Mouse (Mus musculus) cerebellum, postnatal 14 days (tissue): ENCODE measurements around the gene Il12rb1.

Source experiments
- DNase-seq, 2 experiments: peaks; one replicate each; pipeline ENCODE4 v3.0.0; 2021; ENCODE audit warnings: mixed read lengths in 2 of 2

Il12rb1 gene

GRCm38 (mm10) chr8:70833018-70833482, 24.8 kb downstream of the Il12rb1 start:
- no peak for DNase-seq

DNA sequence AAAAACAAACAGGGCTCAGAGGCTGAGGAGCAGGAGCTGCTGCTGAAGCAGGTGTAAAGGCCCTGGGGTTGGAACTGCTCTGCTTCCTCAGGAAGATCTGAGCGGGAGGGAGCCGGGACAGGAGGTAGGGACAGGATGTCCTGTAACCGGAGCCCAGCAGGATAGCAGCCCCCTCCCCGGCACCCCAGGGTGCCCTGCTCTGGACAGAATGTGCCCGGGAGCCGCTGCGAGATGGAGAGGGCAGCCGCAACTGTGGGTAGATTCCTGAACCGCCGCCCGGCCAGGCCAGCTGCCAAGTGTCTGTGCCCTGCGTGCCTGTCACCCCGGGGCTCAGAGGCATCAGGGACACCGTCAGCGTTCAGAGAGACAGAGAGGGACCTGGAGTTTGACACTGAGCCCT, 25.3 kb downstream of the Il12rb1 start:
- DNase-seq, result peak; percentile 53 to 70

GRCm38 (mm10) chr8:70834071-70834470, 25.8 kb downstream of the Il12rb1 start:
- no peak for DNase-seq

DNA sequence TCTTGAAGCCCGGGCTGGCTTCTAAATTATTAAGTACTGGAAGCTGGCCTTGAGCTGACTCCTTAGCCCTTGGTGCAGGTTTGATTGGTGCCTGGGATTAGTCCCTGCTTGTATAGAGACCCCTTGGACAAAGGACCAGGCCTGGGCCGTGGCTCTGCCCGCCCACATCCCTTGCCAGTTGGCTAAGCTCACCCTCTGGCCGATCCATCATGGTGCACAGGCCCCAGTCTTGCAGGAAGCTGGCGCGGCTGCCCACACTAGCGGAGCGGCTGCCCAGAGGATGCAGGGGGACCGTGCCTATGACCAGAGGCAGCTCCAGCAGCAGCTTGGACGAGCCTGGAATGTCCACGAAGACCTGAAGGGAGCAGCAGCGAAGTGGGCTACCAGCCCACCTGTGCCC, 28.4 kb downstream of the Il12rb1 start:
- peak; percentile 37 to 45 for DNase-seq

DNA sequence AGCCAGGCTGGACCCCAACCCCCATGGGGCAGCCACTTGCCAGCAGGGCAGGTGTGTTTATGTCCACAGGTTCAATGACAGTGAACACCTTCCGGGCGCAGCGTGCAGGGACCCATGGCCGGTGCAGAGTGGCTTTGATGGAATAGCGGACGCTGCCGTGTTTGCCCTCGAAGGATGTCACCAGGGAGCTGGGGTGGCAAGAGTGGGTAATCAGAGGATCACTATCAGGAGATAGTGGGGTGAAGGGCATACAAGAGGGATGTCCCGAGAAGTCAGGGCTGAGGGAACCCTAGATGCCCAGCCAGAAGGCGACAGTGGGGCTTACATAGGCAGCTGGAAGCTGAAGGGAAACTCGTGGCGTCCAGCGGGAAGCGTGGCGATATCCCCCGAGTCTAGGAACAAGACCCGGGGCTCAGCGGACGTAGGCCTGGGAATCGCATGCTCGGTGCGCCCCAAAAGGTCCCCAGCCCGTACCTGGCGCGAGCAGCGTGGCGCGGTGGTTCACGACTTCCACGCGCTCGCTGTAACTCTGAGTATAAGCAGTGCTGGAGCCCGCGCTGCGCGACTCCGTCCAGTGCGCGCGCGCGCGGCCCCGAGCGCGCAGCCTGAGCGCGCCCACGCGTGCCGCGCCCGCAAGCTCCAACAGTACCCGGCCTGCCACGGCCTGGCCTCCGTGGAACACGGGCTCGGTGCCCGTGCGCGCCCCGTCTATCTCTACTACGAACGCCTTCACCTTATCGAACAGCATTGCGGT, 30.6 kb downstream of the Il12rb1 start:
- DNase-seq, result peak; percentile 42 to 50

DNA sequence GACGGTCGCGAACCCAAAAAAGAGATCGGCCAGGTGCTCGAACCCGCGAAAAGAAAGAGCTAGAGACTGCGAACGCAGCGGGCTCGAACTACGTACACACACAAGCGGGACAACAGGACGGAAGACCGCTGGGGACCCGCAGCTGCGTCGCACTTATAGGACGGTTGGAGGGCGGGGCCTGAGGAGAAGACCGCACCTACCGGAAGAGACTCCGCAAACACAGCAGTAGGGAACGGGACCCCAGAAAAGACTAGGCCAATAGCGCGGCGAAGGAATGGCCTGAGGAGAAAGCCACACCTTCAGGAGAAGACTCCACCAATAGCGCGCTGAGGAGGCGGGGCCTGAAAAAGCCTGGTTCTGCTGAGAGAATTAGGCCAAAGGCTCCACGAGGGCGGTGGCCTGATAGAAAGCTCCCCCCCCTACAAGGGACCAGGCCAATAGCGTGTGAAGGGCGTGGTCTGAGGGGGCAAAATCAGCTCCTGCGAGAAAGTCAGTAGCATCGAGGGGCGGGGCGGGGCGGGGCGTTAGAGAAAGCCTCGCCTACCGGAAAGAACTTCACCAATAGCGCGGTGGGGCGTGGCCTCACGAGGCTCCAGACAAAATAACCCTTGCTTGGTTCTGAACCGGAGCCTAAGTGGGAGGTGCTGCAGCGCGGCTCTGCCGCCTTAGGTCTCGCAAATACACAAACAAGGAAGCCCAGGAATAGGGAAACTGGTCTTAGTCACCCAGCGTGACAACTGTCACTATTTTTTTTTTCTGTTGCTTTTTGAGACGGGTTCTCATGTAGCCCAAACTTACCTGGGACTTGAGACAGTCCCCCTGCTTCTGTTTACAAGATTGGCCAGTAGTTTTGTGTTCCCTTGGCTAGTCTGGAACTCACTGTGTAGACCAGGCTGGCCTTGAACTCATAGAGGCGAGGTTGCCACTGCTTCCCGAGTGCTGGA, 31.4 kb downstream of the Il12rb1 start, which contains the start of gene Arrdc2:
Gene Arrdc2 (minus strand): TSS at position 313 of the 944 bp plus-strand sequence.
- peak; percentile 98 for DNase-seq

GRCm38 (mm10) chr8:70840590-70840989, 32.3 kb downstream of the Il12rb1 start:
- DNase-seq, result peak in 1 of 2 experiments; percentile 27

DNA sequence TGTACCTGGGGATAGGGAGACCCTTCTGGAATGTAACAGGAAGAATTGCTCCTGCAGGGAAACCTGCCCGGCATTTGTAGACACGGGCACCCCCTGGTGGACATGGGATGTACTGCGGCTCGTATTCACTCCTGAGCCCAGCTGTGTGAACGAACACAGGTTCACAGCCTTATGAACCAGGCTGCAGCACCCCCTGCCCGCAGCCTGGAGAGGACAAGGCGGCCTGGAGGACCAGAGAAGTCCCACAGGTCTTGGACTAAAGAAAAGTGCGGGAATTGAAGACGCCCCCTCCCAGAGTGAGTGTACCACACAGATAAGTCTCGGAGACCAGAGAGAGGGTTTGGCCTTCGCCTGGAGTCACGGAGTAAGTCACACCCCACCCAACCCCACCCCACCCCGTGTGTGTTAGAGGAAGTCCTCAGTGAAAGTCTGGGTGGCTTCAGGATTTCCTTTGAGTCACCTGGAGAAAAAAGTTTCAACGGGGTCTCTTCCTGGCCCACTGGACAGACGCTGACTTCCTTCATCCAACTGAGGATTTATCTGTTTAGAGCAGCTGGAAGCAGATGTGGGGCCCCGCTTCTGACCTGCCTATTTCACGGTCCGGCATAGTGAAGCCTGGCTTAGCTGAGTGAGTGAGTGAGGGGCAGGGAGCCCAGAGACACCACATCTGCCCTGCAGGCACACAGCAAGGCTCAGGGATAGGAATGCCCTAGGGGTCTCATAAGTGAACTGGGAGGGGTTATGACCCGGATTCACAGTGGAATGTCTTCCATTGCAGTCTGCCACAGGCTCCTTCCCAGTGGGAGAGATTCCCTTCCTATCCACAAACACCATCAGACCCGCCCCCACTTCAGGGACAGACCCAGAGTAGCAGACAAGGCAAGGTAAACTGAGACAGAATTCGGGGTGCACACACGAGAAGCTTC, 33.2 kb downstream of the Il12rb1 start:
- peak; percentile 95 to 97 for DNase-seq

DNA sequence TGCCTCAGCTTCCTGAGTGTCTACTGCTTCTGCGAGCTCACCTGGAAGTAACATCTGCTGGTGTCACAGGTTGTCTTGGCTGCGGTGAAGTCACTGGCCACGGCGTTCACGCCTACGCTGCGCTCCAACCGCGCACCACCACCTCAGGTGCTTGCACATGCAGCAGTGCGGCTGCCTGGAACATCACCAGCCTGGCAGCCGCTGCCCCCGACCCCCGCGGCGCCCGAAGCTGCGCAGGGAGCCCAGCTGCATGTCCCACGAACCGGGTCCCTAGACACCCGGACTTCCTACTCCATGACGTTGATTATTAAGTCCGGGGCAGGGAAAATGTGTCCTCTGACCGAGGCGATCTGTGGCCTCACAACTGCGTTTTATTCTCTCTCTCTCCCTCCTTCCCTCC, 34.2 kb downstream of the Il12rb1 start:
- no peak for DNase-seq

- no peak for DNase-seq
Observed at GRCm38 (mm10) chr8:70843214-70843773, 35.0 kb downstream of the Il12rb1 start.

DNA sequence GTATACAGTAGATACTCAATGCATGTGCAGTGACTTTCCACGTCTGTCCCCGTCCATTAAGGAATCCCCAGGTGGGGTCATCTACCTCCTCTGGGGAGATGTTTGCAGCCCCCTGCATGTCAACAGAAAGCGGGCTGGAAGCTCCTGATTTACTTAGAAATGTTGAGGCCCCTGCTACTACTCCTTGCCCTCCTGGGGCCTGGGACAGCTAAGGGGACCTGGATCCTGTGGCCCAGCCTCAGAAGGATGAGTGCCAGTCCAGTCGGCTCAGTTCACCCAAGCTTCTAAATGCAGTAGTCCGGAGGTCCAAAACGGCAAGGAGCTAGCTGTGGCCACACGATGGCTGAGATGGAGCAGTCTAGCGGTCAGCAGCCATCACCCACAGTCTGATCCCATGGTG, 35.7 kb downstream of the Il12rb1 start:
- no peak for DNase-seq

GRCm38 (mm10) chr8:70844523-70844922, 36.3 kb downstream of the Il12rb1 start:
- DNase-seq, result peak; percentile 92 to 96

DNA sequence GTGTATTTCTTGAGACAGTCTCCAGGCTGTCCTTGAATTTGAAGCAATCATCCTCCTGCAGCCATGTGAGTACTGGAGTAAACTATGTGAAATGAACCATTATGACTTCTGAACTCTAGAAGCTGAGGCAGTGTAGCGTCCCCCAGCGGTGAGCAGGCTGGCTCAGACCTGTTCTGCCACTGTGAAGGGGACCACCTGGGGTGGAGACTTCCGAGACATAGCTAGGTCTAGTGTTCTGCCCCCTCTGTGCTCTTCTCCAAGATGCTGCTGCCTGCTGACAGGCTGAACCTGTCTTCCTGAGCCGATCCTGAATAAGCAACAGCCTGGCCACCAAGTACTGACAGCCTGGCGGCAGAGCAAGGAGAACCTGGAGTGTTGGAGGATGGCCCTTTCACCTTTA, 36.9 kb downstream of the Il12rb1 start:
- DNase-seq, result peak in 1 of 2 experiments; percentile 37

GRCm38 (mm10) chr8:70846371-70847154, 38.3 kb downstream of the Il12rb1 start:
- no peak for DNase-seq

DNA sequence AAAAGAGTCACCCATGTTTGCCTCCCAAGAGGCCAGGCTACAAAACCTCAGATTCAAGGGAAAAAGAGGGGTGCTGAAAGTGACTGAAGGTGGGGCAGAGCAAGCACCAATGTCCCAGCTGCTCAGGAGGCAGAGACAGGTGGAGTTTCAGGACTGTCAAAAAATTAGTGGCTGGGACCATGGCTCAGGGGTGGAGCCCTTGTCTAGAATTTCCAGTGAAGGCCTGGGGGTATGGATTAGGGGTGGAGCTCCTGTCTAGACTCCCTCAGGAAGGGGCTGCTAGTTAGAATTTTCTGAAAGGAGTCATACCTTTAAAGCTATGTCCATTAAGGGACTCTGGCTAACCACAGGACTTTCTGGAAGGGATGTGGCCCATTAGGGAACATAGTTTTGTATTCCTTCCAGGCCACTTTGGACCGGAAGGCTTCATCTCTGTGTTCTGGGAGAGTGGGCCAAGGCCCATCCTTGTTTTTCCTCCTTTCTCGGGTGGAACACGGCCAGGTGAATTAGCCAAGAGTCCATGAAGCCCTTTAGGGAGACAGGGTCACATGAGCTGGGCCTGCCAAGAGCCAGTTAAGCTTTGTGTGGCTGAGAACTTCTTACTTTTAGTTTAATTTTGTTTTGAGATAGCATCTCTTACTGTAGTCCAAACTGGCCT, 41.2 kb downstream of the Il12rb1 start:
- DNase-seq, result no peak

- DNase-seq, result no peak
Observed at GRCm38 (mm10) chr8:70850132-70850845, 42.0 kb downstream of the Il12rb1 start.

DNA sequence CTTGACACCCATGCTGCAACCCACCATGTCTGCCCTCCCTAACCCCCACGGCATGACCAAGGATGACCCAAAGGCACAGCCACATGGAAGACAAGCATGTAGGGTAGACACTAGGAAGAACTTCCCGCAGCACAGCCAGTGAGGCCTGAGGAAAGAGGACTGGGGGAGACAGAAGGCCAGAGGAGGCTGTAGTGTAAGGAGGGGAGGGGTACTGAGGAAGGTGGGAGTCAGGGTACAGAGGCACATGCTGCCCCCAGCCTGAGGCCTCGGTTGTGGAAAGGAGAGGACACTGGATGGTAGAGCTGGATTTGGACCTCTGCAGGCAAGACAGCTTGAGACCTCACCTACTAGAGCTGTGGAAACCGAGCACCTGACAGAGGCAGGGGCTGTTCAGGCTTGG, 42.7 kb downstream of the Il12rb1 start:
- no peak for DNase-seq

DNA sequence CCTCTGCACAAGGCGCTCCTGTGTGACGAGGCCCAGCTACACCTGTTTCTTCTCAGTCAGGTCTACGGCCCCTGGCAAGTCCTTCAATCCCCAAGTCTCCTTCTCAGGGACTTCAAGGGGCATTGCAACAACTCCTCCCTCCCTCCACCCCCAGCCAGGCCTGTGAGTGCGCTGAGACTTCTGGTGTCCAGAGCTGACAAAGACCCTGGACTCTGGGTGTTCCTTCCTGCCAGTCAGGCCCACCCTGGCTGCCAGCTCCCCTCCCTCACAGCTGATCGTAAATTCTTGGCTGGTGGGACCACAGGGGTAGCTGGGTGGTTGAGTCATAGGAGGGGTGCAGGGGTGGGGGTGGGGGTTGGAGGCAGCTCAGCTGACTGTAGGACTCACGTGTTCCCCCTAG, 43.6 kb downstream of the Il12rb1 start:
- DNase-seq, result no peak

DNA sequence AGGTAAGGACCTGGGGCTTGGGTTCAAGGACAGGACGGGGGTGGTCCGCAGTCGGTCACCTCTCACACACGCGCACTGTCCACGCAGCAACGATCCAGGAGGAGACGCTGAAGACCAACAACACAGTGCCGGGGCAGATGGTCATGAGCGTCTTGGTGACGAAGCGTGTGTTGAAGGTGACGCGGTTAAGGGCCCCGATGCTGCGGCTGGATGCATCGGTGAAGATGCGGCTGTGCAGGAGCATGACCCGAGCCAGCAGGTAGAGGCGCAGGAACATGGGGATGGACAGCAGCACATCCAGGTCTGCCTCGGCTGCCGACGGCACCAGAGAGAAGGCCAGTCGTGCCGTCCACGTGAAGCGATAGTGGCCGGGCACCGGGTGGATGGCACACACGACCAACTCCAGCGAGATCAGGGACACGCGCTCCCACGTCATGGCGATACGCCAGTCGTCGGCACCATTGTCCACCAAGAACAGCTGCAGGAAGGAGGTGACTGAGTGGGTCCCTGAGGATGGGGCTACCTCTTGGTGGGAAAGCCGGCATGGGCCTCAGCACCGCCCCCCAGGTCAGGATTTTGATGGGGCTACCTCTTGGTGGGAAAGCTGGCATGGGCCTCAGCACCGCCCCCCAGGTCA, 44.5 kb downstream of the Il12rb1 start:
- DNase-seq, result no peak

DNA sequence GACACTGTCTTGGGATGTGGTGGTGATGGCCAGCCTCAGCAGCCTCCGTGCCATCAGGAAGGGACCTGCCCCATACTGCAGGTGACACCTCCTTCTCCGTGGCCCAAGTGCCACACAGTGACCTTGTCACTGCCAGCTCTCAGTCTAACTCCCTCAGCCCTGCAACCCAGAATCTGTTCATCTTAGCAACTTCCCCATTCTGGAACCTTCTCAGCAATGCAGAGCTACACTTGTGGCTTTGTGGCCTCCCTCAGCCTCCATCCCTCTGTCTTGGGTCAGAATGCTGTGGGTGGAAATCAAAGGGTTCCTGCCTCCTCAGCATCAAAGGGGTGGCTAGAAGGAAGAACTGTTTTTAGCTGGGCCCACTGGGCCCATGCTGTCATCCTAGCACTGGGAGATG, 45.6 kb downstream of the Il12rb1 start:
- DNase-seq, result no peak
